Mouse (Mus musculus) midbrain, embryonic 16.5 days (tissue): Measurements from ENCODE around the gene Serpina1a. TPM values are rescaled to one million over a fixed set of nuclear protein-coding genes. Genes with fewer than 3 reads are reported as not detected.
"Not testable (repeated sequence)": the region's sequence is repeated elsewhere in the genome, so short reads cannot be mapped to it uniquely, and the experiment has no call there.

Source experiments
- ATAC-seq: fragments of 200-750 bp; cut with Nextera tagmentation; 2 replicates; pipeline ENCODE4 v1.8.0; 2017; ENCODE audit warnings: moderate TSS enrichment
- H3K27ac ChIP-seq: fragments of 300-500 bp; sonication (generic); 2 replicates; pipeline ENCODE4 v1.5.1; 2014; ENCODE audit warnings: mild to moderate bottlenecking, low read length, mixed read lengths
- H3K27me3 ChIP-seq: fragments of 300-500 bp; sonication (generic); 2 replicates; pipeline ENCODE4 v1.6.1; 2014; ENCODE audit warnings: low read depth, low read length, mixed read lengths; ENCODE audit not compliant: control insufficient read depth, insufficient read depth
- H3K36me3 ChIP-seq: fragments of 300-500 bp; sonication (generic); 2 replicates; pipeline ENCODE4 v1.6.1; 2014; ENCODE audit warnings: mild to moderate bottlenecking, low read length, moderate library complexity, mixed read lengths; ENCODE audit not compliant: control insufficient read depth, insufficient read depth
- H3K4me1 ChIP-seq: fragments of 300-500 bp; sonication (generic); 2 replicates; pipeline ENCODE4 v1.6.1; 2014; ENCODE audit warnings: mild to moderate bottlenecking, low read length, mixed read lengths; ENCODE audit not compliant: control insufficient read depth, insufficient read depth
- H3K4me2 ChIP-seq: fragments of 300-500 bp; sonication (generic); 2 replicates; pipeline ENCODE4 v1.6.1; 2014; ENCODE audit warnings: mild to moderate bottlenecking, low read length, mixed read lengths
- H3K4me3 ChIP-seq: fragments of 300-500 bp; sonication (generic); 2 replicates; pipeline ENCODE4 v1.5.1; 2014; ENCODE audit warnings: low read depth, mild to moderate bottlenecking, low read length, moderate library complexity, mixed read lengths
- H3K9ac ChIP-seq: fragments of 300-500 bp; sonication (generic); 2 replicates; pipeline ENCODE4 v1.6.1; 2014; ENCODE audit warnings: low read depth, low read length, mixed read lengths
- H3K9me3 ChIP-seq: fragments of 300-500 bp; sonication (generic); replicated peaks from 2 replicates; pipeline ENCODE4 v1.6.1; 2014; ENCODE audit warnings: mild to moderate bottlenecking, low read length, mixed read lengths; ENCODE audit not compliant: control insufficient read depth, poor library complexity, severe bottlenecking
- WGBS: fragments of 180-500 bp; shearing (Covaris S2); extraction: QIAGEN DNeasy Blood & Tissue Kit; methylation state at CpG from one replicate; pipeline ENCODE4 v1.1.7; 2014; 5-methylcytosine and 5-hydroxymethylcytosine counted together
- polyA plus RNA-seq: library from polyadenylated mRNA; unstranded; fragments of >200 nt; fragmentation: Nextera tagmentation; extraction: Ambion mirVana; gene quantifications from 2 replicates; pipeline ENCODE4 v1.2.1, GENCODE M21; 2015

Serpina1a gene
- polyA plus RNA-seq, 1 experiment from 2014 or later: not detected

DNA sequence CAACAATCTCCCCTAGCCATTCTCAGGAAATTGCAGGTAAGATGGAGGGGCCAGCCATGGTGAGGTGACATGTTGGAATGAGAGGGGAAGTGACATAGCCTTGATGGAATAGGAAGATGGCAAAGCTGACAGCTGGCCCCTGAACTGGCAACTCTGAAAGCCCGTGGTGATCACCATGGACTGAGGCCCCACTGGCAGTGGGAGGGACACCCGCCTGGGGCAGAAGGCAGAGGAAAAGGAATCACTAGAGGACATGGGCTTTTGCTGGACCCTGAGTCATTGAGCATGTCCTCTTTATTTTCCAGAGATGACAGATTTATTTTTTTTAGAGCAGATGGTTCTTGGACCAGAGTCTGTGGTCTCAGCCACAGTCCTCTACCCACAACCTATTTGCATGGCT, 10.3 kb downstream of the Serpina1a start:
- not testable (repeated sequence) for H3K9me3 ChIP-seq, H3K36me3 ChIP-seq, H3K4me2 ChIP-seq, ATAC-seq, H3K4me1 ChIP-seq, H3K4me3 ChIP-seq, H3K27me3 ChIP-seq, H3K9ac ChIP-seq, H3K27ac ChIP-seq
- 79% methylated on average over 2 of the region's 2 CpGs for WGBS

DNA sequence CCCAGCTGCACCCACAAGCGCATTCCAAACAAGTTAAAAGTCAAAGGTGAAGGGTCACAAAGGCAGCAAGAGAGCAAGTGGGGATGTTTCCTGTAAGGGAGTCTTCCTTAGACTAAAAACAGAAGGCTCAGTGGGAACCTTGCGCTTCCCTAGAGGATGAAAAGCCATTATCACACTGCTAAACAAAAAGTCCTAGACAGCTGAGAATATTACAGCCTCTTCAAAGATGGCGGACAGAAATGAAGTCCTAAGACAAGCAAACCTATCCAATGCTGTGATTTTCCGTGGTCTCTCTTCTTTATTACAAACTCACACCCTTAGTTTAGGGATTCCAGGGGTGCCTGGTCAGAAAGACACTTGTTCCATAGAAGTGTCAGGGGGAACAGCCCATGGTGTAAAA, 33.1 kb downstream of the Serpina1a start, which contains the start of gene Serpina1b:
Gene Serpina1b, minus strand, starts transcription at position 101 of the 400 bp plus-strand sequence.
- ATAC-seq, H3K36me3 ChIP-seq, H3K9me3 ChIP-seq: not testable (repeated sequence)

DNA sequence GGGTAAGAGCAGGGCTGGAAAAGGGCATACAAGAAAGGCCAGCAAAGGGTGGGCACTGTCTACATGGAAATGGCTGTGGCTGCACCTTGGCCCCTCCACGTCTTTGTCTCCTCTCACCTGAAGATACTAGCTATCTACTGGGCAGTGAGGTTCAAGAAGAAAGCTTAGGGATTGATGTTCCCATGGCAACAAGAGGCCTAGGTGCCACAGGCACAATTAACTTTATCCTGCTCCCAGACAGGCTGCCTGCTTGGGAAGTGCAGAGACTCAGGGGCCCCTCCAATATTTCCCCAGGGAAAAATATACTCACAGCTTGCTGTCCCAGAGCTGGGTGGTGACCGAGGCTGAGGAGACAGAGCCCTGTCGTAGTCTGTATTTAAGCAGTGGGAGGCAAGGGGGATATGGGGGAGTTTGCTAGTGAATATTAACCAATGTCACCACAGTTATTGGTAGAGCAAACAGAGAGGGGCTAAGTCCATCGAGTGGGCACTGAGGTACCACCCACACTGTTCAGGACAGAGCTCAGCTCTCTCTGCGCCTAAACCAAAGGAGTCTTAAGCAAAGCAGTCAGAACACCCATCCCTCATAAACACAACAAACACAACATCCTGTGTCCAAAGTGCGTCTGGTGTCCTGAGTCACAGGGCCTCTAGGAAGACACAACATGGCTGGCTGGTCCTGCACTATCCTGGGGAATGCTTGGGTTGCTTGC, 35.5 kb downstream of the Serpina1a start:
- H3K27me3 ChIP-seq, H3K4me2 ChIP-seq, H3K4me3 ChIP-seq, H3K36me3 ChIP-seq, H3K4me1 ChIP-seq, H3K9me3 ChIP-seq, H3K9ac ChIP-seq, ATAC-seq, H3K27ac ChIP-seq: not testable (repeated sequence)
- 86% methylated on average over 6 of the region's 6 CpGs for WGBS

More for the DNA sequence above, 33.1 kb downstream of the Serpina1a start, which contains the start of gene Serpina1b:
- H3K9ac ChIP-seq, H3K27ac ChIP-seq, H3K4me3 ChIP-seq, H3K27me3 ChIP-seq, H3K4me1 ChIP-seq, H3K4me2 ChIP-seq: not testable (repeated sequence)
- 82% methylated on average over 4 of the region's 4 CpGs for WGBS

DNA sequence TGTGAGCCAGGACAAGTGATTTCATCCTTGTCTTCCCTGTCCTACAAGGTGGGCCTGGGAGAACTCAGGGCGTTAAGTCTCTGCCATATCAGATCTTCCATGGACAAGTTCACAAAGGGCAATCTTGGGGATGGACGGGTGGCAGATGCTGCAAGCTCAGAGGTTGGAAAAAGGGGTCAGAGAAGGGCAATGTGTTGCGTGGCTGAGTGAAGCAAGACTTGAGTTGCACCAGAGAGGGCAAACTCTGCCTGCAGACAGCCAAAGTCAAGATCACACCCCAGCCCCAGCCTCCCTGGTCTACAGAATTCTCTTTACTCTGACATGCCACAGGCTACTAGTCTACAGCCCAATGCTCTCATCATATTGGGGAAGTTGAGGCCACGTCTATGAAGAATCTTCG, 39.5 kb downstream of the Serpina1a start:
- H3K27ac ChIP-seq, H3K9me3 ChIP-seq, ATAC-seq, H3K4me1 ChIP-seq, H3K36me3 ChIP-seq, H3K27me3 ChIP-seq, H3K4me2 ChIP-seq, H3K9ac ChIP-seq, H3K4me3 ChIP-seq: not testable (repeated sequence)
- WGBS: 80% methylated on average over 5 of the region's 5 CpGs

Other genes starting within 250 kb of the Serpina1a start
- gene Serpina10, start 232.1 kb downstream of the Serpina1a start, polyA plus RNA-seq: not detected in 2 replicates
- gene Serpina6, start 206.3 kb downstream of the Serpina1a start, polyA plus RNA-seq: not detected in 2 replicates
- not detected in 2 replicates for gene Serpina16, start 187.4 kb downstream of the Serpina1a start, polyA plus RNA-seq
- not detected in 2 replicates for gene Serpina1f, start 168.0 kb downstream of the Serpina1a start, polyA plus RNA-seq
- not detected in 2 replicates for gene Serpina1d, start 90.0 kb downstream of the Serpina1a start, polyA plus RNA-seq
- gene Serpina1b, start 33.2 kb downstream of the Serpina1a start, polyA plus RNA-seq: not detected in 2 replicates
- gene Serpina1c, start 41.3 kb upstream of the Serpina1a start, polyA plus RNA-seq: not detected in 2 replicates
- gene Serpina1e, start 95.4 kb upstream of the Serpina1a start, polyA plus RNA-seq: not detected in 2 replicates
- not detected in 2 replicates for gene Serpina11, start 126.4 kb upstream of the Serpina1a start, polyA plus RNA-seq
- 0.05 TPM in 1 of 2 replicates, not detected in the other for gene Serpina9, start 150.2 kb upstream of the Serpina1a start, polyA plus RNA-seq
- gene Serpina12, start 180.9 kb upstream of the Serpina1a start, polyA plus RNA-seq: not detected in 2 replicates
- gene Serpina5, start 237.6 kb upstream of the Serpina1a start, polyA plus RNA-seq: not detected in 2 replicates
- not detected in 2 replicates for gene Serpina3a, start 249.2 kb upstream of the Serpina1a start, polyA plus RNA-seq